Mouse (Mus musculus): ENCODE data around the gene Fam71b. TPM values are rescaled to one million over a fixed set of nuclear protein-coding genes. Genes with fewer than 3 reads are reported as not detected.

Fam71b gene
- polyA plus RNA-seq, 1 experiment, result not detected

DNA sequence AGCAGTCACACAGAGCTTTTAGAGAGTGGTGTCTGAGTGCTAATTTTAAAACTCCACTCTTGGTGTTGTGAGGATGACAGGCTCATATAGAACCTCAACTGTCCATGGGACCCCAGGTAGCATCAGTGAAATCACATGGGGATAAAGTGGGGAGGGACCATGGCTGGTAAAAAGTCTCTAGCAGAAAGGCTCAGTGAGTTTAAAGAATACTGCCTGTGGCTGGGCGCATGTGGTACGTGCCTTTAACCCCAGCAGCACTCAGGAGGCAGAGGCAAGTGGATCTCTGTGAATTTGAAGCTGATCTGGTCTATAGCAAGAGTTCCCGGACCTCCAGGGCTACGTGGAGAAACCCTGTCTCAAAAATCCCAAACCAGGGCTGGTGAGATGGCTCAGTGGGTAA, 13.9 kb upstream of the Fam71b start:
- H3K4me1 ChIP-seq (ENCODE audit: control insufficient read depth, insufficient read depth, low read length), result no peaks in the 10 kb centered on the region
- no peak overlapping the region for H3K27ac ChIP-seq (ENCODE audit: insufficient read depth, low read length)
- TF ChIP-seq CTCF (IDR thresholded peaks at IDR 0.05; ENCODE audit: borderline replicate concordance, insufficient read depth, low read length), result no peak
- no peak for TF ChIP-seq POLR2A (IDR thresholded peaks at IDR 0.05; ENCODE audit: low read depth, low read length)
- no peak overlapping the region for H3K4me3 ChIP-seq (ENCODE audit: insufficient read depth, low read length)

DNA sequence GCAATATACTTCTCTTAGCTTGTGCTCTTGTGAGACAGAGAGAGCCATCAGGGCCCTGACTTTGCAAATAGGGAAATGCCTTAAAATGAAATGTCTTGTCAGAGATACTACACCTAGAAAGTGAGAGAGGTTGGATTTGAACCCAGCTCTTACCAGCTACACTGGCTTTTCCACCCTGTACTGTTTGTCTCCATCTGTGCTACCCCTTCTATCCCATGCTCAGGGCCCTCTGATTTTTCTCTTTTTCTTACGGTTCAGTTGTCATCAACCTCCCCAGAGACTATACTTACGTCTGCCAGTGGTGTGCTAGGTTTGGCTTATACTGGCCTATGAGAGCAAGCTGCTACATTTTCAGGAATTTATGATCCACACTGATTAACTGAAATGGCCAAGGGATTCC, 11.4 kb upstream of the Fam71b start:
- TF ChIP-seq POLR2A (IDR thresholded peaks at IDR 0.05; ENCODE audit: low read depth, low read length) (no peak), CTCF (IDR thresholded peaks at IDR 0.05; ENCODE audit: borderline replicate concordance, insufficient read depth, low read length) (no peak)
- no peak overlapping the region for H3K27ac ChIP-seq (ENCODE audit: insufficient read depth, low read length)
- no peaks in the 10 kb centered on the region for H3K4me1 ChIP-seq (ENCODE audit: control insufficient read depth, insufficient read depth, low read length)
- H3K4me3 ChIP-seq (ENCODE audit: insufficient read depth, low read length), result no peak overlapping the region

GRCm38 (mm10) chr11:46386556-46386955, 9.8 kb upstream of the Fam71b start:
- TF ChIP-seq CTCF (IDR thresholded peaks at IDR 0.05; ENCODE audit: borderline replicate concordance, insufficient read depth, low read length) (no peak), POLR2A (IDR thresholded peaks at IDR 0.05; ENCODE audit: low read depth, low read length) (no peak)
- Histone ChIP-seq H3K4me1 (ENCODE audit: control insufficient read depth, insufficient read depth, low read length) (no peaks in the 10 kb centered on the region), H3K27ac (ENCODE audit: insufficient read depth, low read length) (no peak overlapping the region), H3K4me3 (ENCODE audit: insufficient read depth, low read length) (no peak overlapping the region)

GRCm38 (mm10) chr11:46387061-46387460, 9.3 kb upstream of the Fam71b start:
- TF ChIP-seq POLR2A (IDR thresholded peaks at IDR 0.05; ENCODE audit: low read depth, low read length), result no peak
- TF ChIP-seq CTCF (IDR thresholded peaks at IDR 0.05; ENCODE audit: borderline replicate concordance, insufficient read depth, low read length), result no peak
- Histone ChIP-seq H3K4me1 (ENCODE audit: control insufficient read depth, insufficient read depth, low read length) (no peaks in the 10 kb centered on the region), H3K4me3 (ENCODE audit: insufficient read depth, low read length) (no peak overlapping the region), H3K27ac (ENCODE audit: insufficient read depth, low read length) (no peak overlapping the region)

GRCm38 (mm10) chr11:46388438-46388837, 7.9 kb upstream of the Fam71b start:
- TF ChIP-seq POLR2A (IDR thresholded peaks at IDR 0.05; ENCODE audit: low read depth, low read length) (no peak), CTCF (IDR thresholded peaks at IDR 0.05; ENCODE audit: borderline replicate concordance, insufficient read depth, low read length) (no peak)
- Histone ChIP-seq H3K27ac (ENCODE audit: insufficient read depth, low read length) (no peak overlapping the region), H3K4me3 (ENCODE audit: insufficient read depth, low read length) (no peak overlapping the region), H3K4me1 (ENCODE audit: control insufficient read depth, insufficient read depth, low read length) (no peaks in the 10 kb centered on the region)

- H3K27ac ChIP-seq (ENCODE audit: insufficient read depth, low read length), result no peak within 1 kb of the TSS
- H3K4me3 ChIP-seq (ENCODE audit: insufficient read depth, low read length), result no peak within 1 kb of the TSS
- TF ChIP-seq POLR2A (IDR thresholded peaks at IDR 0.05; ENCODE audit: low read depth, low read length), result no peak
- no peak for TF ChIP-seq CTCF (IDR thresholded peaks at IDR 0.05; ENCODE audit: borderline replicate concordance, insufficient read depth, low read length)
- no peaks in the 10 kb centered on the region for H3K4me1 ChIP-seq (ENCODE audit: control insufficient read depth, insufficient read depth, low read length)
Observed at GRCm38 (mm10) chr11:46389336-46390117, 6.8 kb upstream of the Fam71b start, which contains the start of gene Itk. Gene Itk (minus strand): TSS chr11:46389515.

DNA sequence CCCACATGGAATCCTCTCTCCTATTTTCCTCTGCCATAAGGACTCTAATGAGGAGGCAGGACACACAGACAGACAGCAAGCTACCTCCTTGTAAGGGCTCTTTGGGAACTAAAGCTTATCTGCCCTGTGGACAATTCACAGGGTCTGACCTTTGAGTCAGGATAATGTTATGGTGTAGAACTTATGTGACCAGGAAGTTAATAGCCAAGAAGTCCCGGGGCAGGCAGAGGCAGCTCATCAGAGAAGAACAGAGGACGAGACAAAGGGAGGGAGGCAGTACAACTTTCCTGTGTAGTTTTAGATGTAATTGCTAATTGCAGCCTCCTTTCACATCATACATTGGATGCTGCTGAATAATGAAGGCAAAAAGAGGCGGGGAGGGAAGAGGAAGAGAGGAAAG, 5.7 kb upstream of the Fam71b start:
- TF ChIP-seq POLR2A (IDR thresholded peaks at IDR 0.05; ENCODE audit: low read depth, low read length), result no peak
- no peak overlapping the region for H3K4me3 ChIP-seq (ENCODE audit: insufficient read depth, low read length)

GRCm38 (mm10) chr11:46392890-46393289, 3.5 kb upstream of the Fam71b start:
- Histone ChIP-seq H3K27ac (ENCODE audit: insufficient read depth, low read length) (no peak overlapping the region), H3K4me1 (ENCODE audit: control insufficient read depth, insufficient read depth, low read length) (no peaks in the 10 kb centered on the region), H3K4me3 (ENCODE audit: insufficient read depth, low read length) (no peak overlapping the region)
- TF ChIP-seq CTCF (IDR thresholded peaks at IDR 0.05; ENCODE audit: borderline replicate concordance, insufficient read depth, low read length) (no peak), POLR2A (IDR thresholded peaks at IDR 0.05; ENCODE audit: low read depth, low read length) (no peak)

More for the DNA sequence above, 5.7 kb upstream of the Fam71b start:
- Histone ChIP-seq H3K4me1 (ENCODE audit: control insufficient read depth, insufficient read depth, low read length) (no peaks in the 10 kb centered on the region), H3K27ac (ENCODE audit: insufficient read depth, low read length) (no peak overlapping the region)

DNA sequence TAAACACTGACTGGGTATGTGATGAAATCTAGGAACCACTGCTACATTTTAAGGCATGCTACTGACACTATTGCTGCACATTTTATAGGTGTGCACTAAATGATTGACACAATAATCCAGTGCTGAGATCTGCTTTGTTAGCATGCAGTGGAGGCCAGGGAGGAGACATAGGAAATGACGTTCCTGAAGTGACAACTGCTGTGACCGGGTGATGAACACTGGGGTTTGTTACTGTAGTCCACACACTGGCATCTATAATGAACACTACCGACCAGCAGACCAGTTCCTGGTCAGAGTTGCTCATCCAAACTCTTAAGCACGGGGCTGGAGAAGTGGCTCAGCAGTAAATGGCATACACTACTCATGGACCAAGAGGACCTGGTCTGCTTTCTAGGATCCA, 2.9 kb upstream of the Fam71b start:
- TF ChIP-seq POLR2A (IDR thresholded peaks at IDR 0.05; ENCODE audit: low read depth, low read length) (no peak), CTCF (IDR thresholded peaks at IDR 0.05; ENCODE audit: borderline replicate concordance, insufficient read depth, low read length) (no peak)
- no peak overlapping the region for H3K4me3 ChIP-seq (ENCODE audit: insufficient read depth, low read length)
- no peaks in the 10 kb centered on the region for H3K4me1 ChIP-seq (ENCODE audit: control insufficient read depth, insufficient read depth, low read length)
- no peak overlapping the region for H3K27ac ChIP-seq (ENCODE audit: insufficient read depth, low read length)

GRCm38 (mm10) chr11:46395088-46395487, 1.3 kb upstream of the Fam71b start:
- no peak overlapping the region for H3K4me3 ChIP-seq (ENCODE audit: insufficient read depth, low read length)
- H3K27ac ChIP-seq (ENCODE audit: insufficient read depth, low read length), result no peak overlapping the region
- no peaks in the 10 kb centered on the region for H3K4me1 ChIP-seq (ENCODE audit: control insufficient read depth, insufficient read depth, low read length)
- TF ChIP-seq CTCF (IDR thresholded peaks at IDR 0.05; ENCODE audit: borderline replicate concordance, insufficient read depth, low read length), result no peak
- no peak for TF ChIP-seq POLR2A (IDR thresholded peaks at IDR 0.05; ENCODE audit: low read depth, low read length)

All from embryonic fibroblast, embryonic 13.5 days (primary cell).